Mouse (Mus musculus) embryonic fibroblast, embryonic 13.5 days (primary cell): Measurements from ENCODE around the gene Cdk7. TPM values are rescaled to one million over a fixed set of nuclear protein-coding genes. Genes with fewer than 3 reads are reported as not detected.

Experiments used
- H3K27ac ChIP-seq: 2 replicates; pipeline ENCODE4 v1.5.1; 2012; ENCODE audit warnings: low read length, control low read depth, inconsistent platforms; ENCODE audit not compliant: insufficient read depth
- H3K4me1 ChIP-seq: 2 replicates; pipeline ENCODE4 v1.6.1; 2011; ENCODE audit warnings: low read length; ENCODE audit not compliant: control insufficient read depth, insufficient read depth
- H3K4me3 ChIP-seq: 2 replicates; pipeline ENCODE4 v1.5.1; 2011; ENCODE audit warnings: mild to moderate bottlenecking, control low read depth, low read length; ENCODE audit not compliant: insufficient read depth
- CTCF ChIP-seq: IDR thresholded peaks from 2 replicates; pipeline ENCODE4 v1.5.1; 2011; ENCODE audit warnings: mild to moderate bottlenecking, control low read depth, low read length, moderate library complexity, borderline replicate concordance; ENCODE audit not compliant: insufficient read depth
- POLR2A ChIP-seq: IDR thresholded peaks from 2 replicates; pipeline ENCODE4 v1.6.1; 2011; ENCODE audit warnings: low read depth, mild to moderate bottlenecking, control low read depth, low read length, moderate library complexity
- polyA plus RNA-seq: library from polyadenylated mRNA; stranded (reverse); fragments of >200 nt; gene quantifications from 2 replicates; pipeline ENCODE4 v1.2.4, GENCODE M21; 2011; ENCODE audit warnings: low read depth; ENCODE audit not compliant: missing spikeins, insufficient read length

Gene Cdk7
- polyA plus RNA-seq, result 81.4 and 82.4 TPM in 2 replicates

DNA sequence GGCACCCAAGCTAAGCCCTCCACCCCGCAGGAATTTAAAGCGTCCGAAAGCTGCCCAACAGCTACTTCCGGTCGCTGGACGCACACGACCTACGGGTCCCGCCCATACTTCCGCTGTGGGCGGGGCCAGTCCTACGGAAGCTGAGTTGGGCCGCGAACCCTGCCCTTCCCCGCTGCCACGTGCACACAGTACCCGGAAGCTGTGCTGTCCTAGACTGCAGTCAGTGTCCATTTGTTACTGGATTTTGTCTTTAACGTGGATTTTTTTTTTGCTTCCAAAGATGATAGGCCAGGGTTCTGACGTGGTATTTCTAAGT, at the start of gene Cdk7:
TSS of gene Cdk7 (minus strand) at position 79 of the 316 bp plus-strand sequence.
- Histone ChIP-seq H3K4me3 (peak within 1 kb of the TSS; percentile 93), H3K27ac (peak within 1 kb of the TSS; percentile 95), H3K4me1 (peaks cover 9% of the 10 kb centered on the region)
- TF ChIP-seq POLR2A (peak; percentile 6; the same call in 1 of the 2 replicates), CTCF (no peak)

GRCm38 (mm10) chr13:100777491-100777890, 46.8 kb upstream of the Cdk7 start:
- Histone ChIP-seq H3K4me3 (no peak overlapping the region), H3K4me1 (no peaks in the 10 kb centered on the region), H3K27ac (no peak overlapping the region)
- no peak for TF ChIP-seq POLR2A

- H3K27ac ChIP-seq, result no peak overlapping the region
- no peak overlapping the region for H3K4me3 ChIP-seq
- TF ChIP-seq CTCF (no peak), POLR2A (no peak)
- no peaks in the 10 kb centered on the region for H3K4me1 ChIP-seq
These were observed 46.0 kb upstream of the Cdk7 start for GRCm38 (mm10) chr13:100776710-100777109.

DNA sequence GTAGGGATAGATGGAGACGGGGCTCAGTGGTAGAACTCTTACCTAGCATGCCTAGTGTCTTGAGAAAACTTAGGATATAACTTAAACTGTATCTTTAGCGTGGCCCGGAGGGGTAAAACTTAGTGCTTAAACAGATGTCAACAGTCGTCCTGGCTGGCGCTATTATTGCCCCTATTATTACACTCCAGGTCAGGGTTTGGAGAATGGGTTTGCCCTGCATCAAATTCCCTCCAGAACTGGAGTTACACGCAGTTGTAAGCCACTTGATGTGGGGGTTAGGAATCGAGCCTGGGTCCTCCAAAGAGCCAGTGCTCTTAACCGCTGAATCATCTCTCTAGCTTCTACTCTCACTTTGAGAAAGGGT, 45.3 kb upstream of the Cdk7 start:
- H3K4me1 ChIP-seq, result no peaks in the 10 kb centered on the region
- TF ChIP-seq POLR2A, result no peak; the same call in 1 of the 2 replicates
- TF ChIP-seq CTCF, result no peak
- H3K27ac ChIP-seq, result no peak overlapping the region
- H3K4me3 ChIP-seq, result peak overlapping the region; percentile 79

DNA sequence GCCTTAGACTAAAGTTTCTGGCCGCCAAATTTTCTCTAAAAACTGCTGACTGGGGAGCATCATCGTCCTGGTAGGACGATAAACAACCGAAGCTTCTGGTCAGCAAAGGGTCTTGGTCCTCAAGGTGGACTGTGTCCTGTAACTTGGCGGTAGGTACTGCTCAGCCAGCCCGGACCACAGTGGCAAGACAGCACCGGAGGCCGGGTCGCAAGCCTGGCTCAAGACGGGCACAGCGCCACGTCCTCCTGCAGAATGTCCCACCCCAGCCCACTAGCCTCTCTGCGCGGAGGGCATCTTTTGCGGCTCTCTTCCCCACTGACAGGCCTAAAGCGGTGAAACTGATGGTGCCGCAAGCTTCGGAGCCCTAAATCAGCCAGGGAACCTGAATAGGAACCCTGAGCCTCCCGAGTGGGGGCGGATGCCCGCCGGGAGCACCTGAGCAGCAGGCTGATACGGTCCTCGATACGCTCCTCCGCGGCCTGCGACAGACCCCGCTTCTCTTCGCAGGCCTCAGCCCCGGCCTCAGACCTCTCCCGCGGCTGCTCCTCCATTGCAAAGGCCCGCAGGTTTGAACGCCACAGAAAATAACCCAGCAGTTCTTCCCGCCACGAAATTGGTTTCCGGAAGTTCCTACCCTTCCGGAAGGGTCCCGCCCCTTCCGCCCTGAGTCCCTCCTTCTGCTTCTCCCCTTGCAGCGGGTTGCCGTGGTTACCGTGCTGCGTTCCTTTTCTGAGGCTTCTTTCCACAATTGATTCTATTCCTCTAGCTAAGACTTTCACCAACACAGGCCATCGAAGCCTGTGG, 44.7 kb upstream of the Cdk7 start, which contains the start of gene Cenph:
TSS of gene Cenph (minus strand) at position 648 of the 804 bp plus-strand sequence.
- peak within 1 kb of the TSS; percentile 79 for H3K4me3 ChIP-seq
- no peak within 1 kb of the TSS for H3K27ac ChIP-seq
- peak; percentile 40; the same call in 1 of the 2 replicates for TF ChIP-seq POLR2A
- TF ChIP-seq CTCF, result no peak
- no peaks in the 10 kb centered on the region for H3K4me1 ChIP-seq

GRCm38 (mm10) chr13:100774704-100775103, 44.0 kb upstream of the Cdk7 start:
- no peak for TF ChIP-seq CTCF
- TF ChIP-seq POLR2A, result no peak
- no peaks in the 10 kb centered on the region for H3K4me1 ChIP-seq
- peak overlapping the region; percentile 79 for H3K4me3 ChIP-seq
- no peak overlapping the region for H3K27ac ChIP-seq

- TF ChIP-seq POLR2A (no peak), CTCF (no peak)
- no peak overlapping the region for H3K4me3 ChIP-seq
- no peak overlapping the region for H3K27ac ChIP-seq
- no peaks in the 10 kb centered on the region for H3K4me1 ChIP-seq
These were observed 24.6 kb upstream of the Cdk7 start for GRCm38 (mm10) chr13:100755329-100755728.

DNA sequence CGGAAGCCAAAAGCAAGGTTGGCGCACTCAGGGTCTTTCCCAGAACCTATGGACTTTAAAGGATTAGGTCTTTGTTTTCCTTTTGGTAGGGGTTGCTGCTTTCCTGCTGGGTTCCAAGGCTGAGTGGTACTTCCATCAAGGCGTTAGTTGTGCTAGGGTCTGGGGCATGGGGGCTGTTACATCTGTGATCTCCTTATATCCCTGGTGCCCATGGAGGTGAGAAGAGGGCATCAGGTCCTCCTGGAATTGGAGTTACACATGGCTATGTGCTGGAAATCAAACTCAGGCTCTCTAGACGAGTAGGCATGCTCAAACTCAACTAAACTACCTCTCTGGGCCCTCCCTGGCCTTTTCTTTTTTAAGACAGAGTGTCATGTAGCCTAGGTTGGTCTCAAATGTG, 23.4 kb upstream of the Cdk7 start:
- no peak overlapping the region for H3K4me3 ChIP-seq
- no peaks in the 10 kb centered on the region for H3K4me1 ChIP-seq
- no peak overlapping the region for H3K27ac ChIP-seq
- TF ChIP-seq CTCF (no peak), POLR2A (no peak)

GRCm38 (mm10) chr13:100753011-100753410, 22.3 kb upstream of the Cdk7 start:
- Histone ChIP-seq H3K4me1 (no peaks in the 10 kb centered on the region), H3K27ac (no peak overlapping the region), H3K4me3 (no peak overlapping the region)
- TF ChIP-seq CTCF (no peak), POLR2A (no peak)

DNA sequence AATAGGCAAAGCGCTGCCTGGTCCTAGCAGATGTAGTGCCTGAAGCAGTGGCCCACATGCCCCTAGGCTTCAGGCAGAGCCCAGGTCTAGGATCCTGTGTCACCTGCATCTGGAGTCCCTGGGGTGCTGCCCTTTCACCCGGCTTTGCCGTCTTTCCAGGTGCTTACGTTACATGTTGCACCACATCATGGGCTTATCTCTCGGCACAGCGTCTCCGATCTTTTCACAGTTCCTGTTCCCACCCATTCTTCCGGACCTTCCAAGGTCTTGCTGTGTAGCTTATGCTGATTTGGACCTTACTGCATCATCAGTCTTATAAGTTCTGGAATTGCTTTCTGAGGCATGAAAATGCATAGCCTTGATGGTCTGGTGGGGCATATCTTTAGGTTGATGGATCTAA, 21.8 kb upstream of the Cdk7 start:
- Histone ChIP-seq H3K4me3 (no peak overlapping the region), H3K4me1 (no peaks in the 10 kb centered on the region), H3K27ac (no peak overlapping the region)
- TF ChIP-seq POLR2A, result no peak
- no peak for TF ChIP-seq CTCF
